Mouse (Mus musculus) forebrain, postnatal 0 days (tissue): ENCODE measurements around the gene Rusc2. TPM values are rescaled to one million over a fixed set of nuclear protein-coding genes. Genes with fewer than 3 reads are reported as not detected.

Source experiments
- ATAC-seq: fragments of 200-750 bp; cut with Nextera tagmentation; 2 replicates; pipeline ENCODE4 v1.8.0; 2017; ENCODE audit warnings: mild to moderate bottlenecking, moderate library complexity
- DNase-seq: peaks from one replicate; pipeline ENCODE4 v3.0.0-alpha.2; 2015
- H3K27ac ChIP-seq: fragments of 300-500 bp; sonication (generic); 2 replicates; pipeline ENCODE4 v1.5.1; 2014; ENCODE audit warnings: low read depth, mild to moderate bottlenecking, antibody characterized with exemption, low read length, moderate library complexity, mixed read lengths
- H3K27me3 ChIP-seq: fragments of 300-500 bp; sonication (generic); 2 replicates; pipeline ENCODE4 v1.6.1; 2014; ENCODE audit warnings: mild to moderate bottlenecking, low read length, mixed read lengths; ENCODE audit not compliant: insufficient read depth
- H3K36me3 ChIP-seq: fragments of 300-500 bp; sonication (generic); 2 replicates; pipeline ENCODE4 v1.6.1; 2014; ENCODE audit warnings: mild to moderate bottlenecking, moderate library complexity; ENCODE audit not compliant: insufficient read depth
- H3K4me1 ChIP-seq: fragments of 300-500 bp; sonication (generic); 2 replicates; pipeline ENCODE4 v1.6.1; 2014; ENCODE audit warnings: antibody characterized with exemption; ENCODE audit not compliant: insufficient read depth
- H3K4me2 ChIP-seq: fragments of 300-500 bp; sonication (generic); 2 replicates; pipeline ENCODE4 v1.6.1; 2014; ENCODE audit warnings: low read depth, mild to moderate bottlenecking, moderate library complexity
- H3K4me3 ChIP-seq: fragments of 300-500 bp; sonication (generic); 2 replicates; pipeline ENCODE4 v1.5.1; 2014; ENCODE audit warnings: low read depth, low read length, mixed read lengths
- H3K9ac ChIP-seq: fragments of 300-500 bp; sonication (generic); 2 replicates; pipeline ENCODE4 v1.6.1; 2014; ENCODE audit warnings: mild to moderate bottlenecking
- H3K9me3 ChIP-seq: fragments of 300-500 bp; sonication (generic); 2 replicates; pipeline ENCODE4 v1.6.1; 2016; ENCODE audit warnings: low read length
- CTCF ChIP-seq: sonication (generic); IDR thresholded peaks from 2 replicates; pipeline ENCODE4 v1.5.1; 2016; ENCODE audit warnings: antibody characterized with exemption, control low read depth, low read depth
- WGBS: fragments of 180-500 bp; shearing (Covaris S2); extraction: QIAGEN DNeasy Blood & Tissue Kit; methylation state at CpG from one replicate; pipeline ENCODE4 v1.1.7; 2014; 5-methylcytosine and 5-hydroxymethylcytosine counted together
- polyA plus RNA-seq: library from polyadenylated mRNA; unstranded; fragments of >200 nt; fragmentation: Nextera tagmentation; extraction: Ambion mirVana; gene quantifications from 2 replicates; pipeline ENCODE4 v1.2.1, GENCODE M21; 2015
- total RNA-seq: library from RNA; depleted of rRNA; stranded (reverse); fragments of >200 nt; gene quantifications from 2 replicates; pipeline ENCODE4 v1.2.3, GENCODE M21; 2014

The Rusc2 gene
- total and polyA plus RNA-seq, 2 experiments from 2014 or later: 75.8 to 148 TPM

DNA sequence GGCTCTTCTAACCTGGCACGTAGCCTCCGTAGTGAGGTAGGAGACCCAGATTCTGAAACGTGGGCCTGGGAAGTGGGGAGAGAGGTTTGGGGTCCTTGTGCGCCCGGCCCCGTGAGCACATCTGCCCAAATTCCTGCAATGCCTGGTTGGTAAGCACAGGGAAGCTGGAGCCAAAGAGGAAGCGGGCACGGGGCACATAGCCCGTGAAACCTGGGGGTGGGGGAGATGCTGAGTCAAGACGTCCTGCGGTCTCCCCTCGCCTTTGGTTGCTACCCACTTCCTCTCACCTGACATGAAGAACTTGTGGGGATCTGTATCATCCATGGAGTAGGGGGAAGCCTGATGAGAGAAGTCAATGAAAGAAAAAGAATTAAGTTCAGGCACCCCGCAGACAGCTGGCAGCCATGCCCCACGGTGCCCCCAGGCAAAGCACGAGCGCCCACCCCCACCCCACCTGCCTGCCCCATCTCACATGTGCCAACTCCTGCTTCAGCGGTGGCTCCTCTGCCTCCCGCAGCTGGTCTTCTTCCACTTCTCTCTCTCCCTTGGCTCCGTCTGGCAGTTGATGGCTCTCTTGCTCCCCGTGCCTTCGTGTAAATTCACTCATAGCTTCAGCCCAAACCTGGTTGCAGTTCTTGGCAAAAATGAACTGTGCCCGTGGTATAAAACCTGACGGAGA lies 45.9 kb downstream of the Rusc2 start:
- no peak for TF ChIP-seq CTCF
- no peak for DNase-seq
- Histone ChIP-seq H3K4me1 (no peaks in the 10 kb centered on the region), H3K9me3 (no peaks in the 10 kb centered on the region), H3K9ac (no peak overlapping the region), H3K27me3 (no peaks in the 10 kb centered on the region), H3K4me2 (no peak overlapping the region), H3K36me3 (peaks cover 47% of the 10 kb centered on the region), H3K27ac (no peak overlapping the region), H3K4me3 (no peak overlapping the region)
- peak; percentile 10; the same call in 1 of the 2 replicates for ATAC-seq
- WGBS: 27% methylated on average over 23 of the region's 23 CpGs

DNA sequence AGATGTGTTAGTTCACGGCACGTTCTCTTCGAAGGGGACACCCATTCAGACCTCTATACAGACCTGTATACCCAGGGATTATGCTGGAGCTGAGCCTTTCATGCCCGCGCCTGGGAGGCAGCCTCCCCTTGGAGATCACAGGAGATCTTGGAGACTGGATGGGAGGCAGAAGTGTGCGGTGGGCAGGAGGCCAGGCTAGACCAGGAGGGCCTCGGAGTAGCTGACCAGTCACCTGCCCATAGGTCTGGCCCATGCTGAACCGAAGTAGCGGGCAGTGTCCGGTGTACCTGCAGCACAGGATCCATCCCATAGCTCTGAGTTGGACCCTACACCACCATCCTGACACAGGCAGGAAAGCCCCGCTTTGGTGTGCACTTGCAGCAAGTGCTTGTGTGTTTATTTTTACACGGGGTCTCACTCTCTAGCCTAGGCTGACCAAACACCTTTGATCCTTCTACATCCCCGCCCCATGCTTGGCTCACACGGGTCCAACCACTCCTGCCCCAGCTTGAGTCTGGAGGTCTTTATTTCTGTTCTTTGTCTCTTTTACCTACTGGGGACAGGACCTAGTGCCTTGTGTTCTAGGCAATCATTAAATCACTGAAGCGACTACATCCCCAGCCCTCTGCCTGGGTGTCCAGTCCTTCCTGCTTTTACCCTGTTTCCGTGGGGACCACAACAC lies 46.5 kb downstream of the Rusc2 start:
- Histone ChIP-seq H3K9me3 (no peaks in the 10 kb centered on the region), H3K27me3 (no peaks in the 10 kb centered on the region), H3K4me3 (no peak overlapping the region), H3K36me3 (peaks cover 40% of the 10 kb centered on the region), H3K9ac (0 out of 2 replicates have a peak overlapping the region, but pooled peaks have one; percentile 6), H3K27ac (no peak overlapping the region), H3K4me1 (no peaks in the 10 kb centered on the region), H3K4me2 (no peak overlapping the region)
- ATAC-seq (peak; percentile 4; the same call in 1 of the 2 replicates), DNase-seq (peak; percentile 30)
- TF ChIP-seq CTCF: no peak
- 28% methylated on average over 16 of the region's 16 CpGs for WGBS

DNA sequence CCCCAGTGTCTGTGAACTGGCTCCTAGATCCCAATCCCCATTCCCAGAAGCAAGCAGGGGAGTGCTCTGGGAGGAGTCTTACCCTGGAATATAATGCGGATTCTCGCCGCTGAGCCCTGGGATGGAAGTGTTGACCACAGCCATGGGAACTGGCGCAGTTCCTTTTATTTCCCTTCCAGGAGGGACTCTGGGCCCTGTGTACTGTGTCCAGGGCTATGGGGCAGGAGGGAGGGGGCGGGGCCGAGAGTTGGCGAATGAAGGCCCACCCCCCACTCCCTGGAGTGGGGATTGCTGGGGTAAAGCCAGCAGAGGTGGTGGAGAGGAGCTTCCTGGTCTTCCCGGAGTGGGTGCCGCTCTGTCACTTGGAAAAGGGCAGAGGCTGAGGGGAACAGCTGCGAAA lies 47.2 kb downstream of the Rusc2 start, which contains the start of gene Fam166b:
Fam166b (minus strand) TSS at position 189 of the 400 bp plus-strand sequence.
- peak; percentile 27; the same call in 1 of the 2 replicates for ATAC-seq

DNA sequence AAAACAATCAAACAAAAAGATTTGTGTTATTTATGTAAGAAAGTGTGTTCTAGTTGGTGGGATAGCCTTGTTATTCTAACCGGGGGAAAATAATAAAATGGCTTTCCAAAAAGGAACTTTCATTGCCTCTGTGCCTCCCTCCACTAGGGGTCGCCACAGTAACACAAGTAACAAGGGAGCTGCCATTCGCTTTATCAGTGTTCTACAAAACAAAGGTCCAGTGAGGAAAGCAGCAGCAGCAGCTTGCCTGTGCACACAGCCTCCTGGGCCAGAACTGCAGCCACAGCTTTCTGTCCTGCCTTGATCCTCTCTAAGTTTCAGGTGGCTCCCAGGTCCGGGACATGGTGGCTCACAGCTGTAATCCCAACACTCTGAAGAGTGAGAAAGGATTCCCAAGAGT lies 49.9 kb downstream of the Rusc2 start:
- 0% methylated on average over 4 of the region's 4 CpGs for WGBS
- peak; percentile 88 for DNase-seq
- no peaks in the 10 kb centered on the region for H3K9me3 ChIP-seq
- H3K9ac ChIP-seq: no peak overlapping the region
- H3K27ac ChIP-seq: peak overlapping the region; percentile 54
- TF ChIP-seq CTCF: peak; percentile 93
- ATAC-seq: peak; percentile 66
- no peaks in the 10 kb centered on the region for H3K4me1 ChIP-seq
- H3K4me3 ChIP-seq: no peak overlapping the region
- H3K4me2 ChIP-seq: no peak overlapping the region
- no peaks in the 10 kb centered on the region for H3K27me3 ChIP-seq
- peaks cover 6% of the 10 kb centered on the region for H3K36me3 ChIP-seq

More for the DNA sequence above, 47.2 kb downstream of the Rusc2 start, which contains the start of gene Fam166b:
- H3K36me3 ChIP-seq: peaks cover 34% of the 10 kb centered on the region
- no peaks in the 10 kb centered on the region for H3K27me3 ChIP-seq
- no peak for DNase-seq
- no peaks in the 10 kb centered on the region for H3K9me3 ChIP-seq
- H3K4me3 ChIP-seq: no peak within 1 kb of the TSS
- H3K9ac ChIP-seq: peak within 1 kb of the TSS; percentile 6; the same call in 1 of the 2 replicates
- TF ChIP-seq CTCF: no peak
- no peak within 1 kb of the TSS for H3K27ac ChIP-seq
- H3K4me2 ChIP-seq: no peak within 1 kb of the TSS
- WGBS: 14% methylated on average over 10 of the region's 10 CpGs
- no peaks in the 10 kb centered on the region for H3K4me1 ChIP-seq

- TF ChIP-seq CTCF: no peak
- H3K9me3 ChIP-seq: no peaks in the 10 kb centered on the region
- no peaks in the 10 kb centered on the region for H3K4me1 ChIP-seq
- DNase-seq (no peak), ATAC-seq (no peak)
- no peaks in the 10 kb centered on the region for H3K27me3 ChIP-seq
- no peak overlapping the region for H3K4me2 ChIP-seq
- H3K9ac ChIP-seq: no peak overlapping the region
- H3K27ac ChIP-seq: no peak overlapping the region
- no peak overlapping the region for H3K4me3 ChIP-seq
- WGBS: 72% methylated on average over 1 of the region's 1 CpGs
- no peaks in the 10 kb centered on the region for H3K36me3 ChIP-seq
Measured at GRCm38 (mm10) chr4:43432832-43433231, 51.1 kb downstream of the Rusc2 start.

GRCm38 (mm10) chr4:43441639-43442038 lies 59.9 kb downstream of the Rusc2 start, which contains the start of gene Tesk1:
Gene Tesk1, plus strand, starts transcription at chr4:43441939.
- DNase-seq (no peak), ATAC-seq (peak; percentile 0; the same call in 1 of the 2 replicates)
- Histone ChIP-seq H3K36me3 (peaks cover 12% of the 10 kb centered on the region), H3K4me1 (peaks cover 7% of the 10 kb centered on the region), H3K4me3 (peak within 1 kb of the TSS; percentile 88), H3K27me3 (no peaks in the 10 kb centered on the region), H3K9me3 (no peaks in the 10 kb centered on the region), H3K4me2 (peak within 1 kb of the TSS; percentile 82), H3K9ac (peak within 1 kb of the TSS; percentile 87), H3K27ac (peak within 1 kb of the TSS; percentile 91)
- TF ChIP-seq CTCF: no peak
- WGBS: 23% methylated on average over 4 of the region's 4 CpGs

- Histone ChIP-seq H3K9me3 (no peaks in the 10 kb centered on the region), H3K4me1 (peaks cover 7% of the 10 kb centered on the region), H3K4me3 (peak overlapping the region; percentile 88), H3K27ac (peak overlapping the region; percentile 91), H3K4me2 (peak overlapping the region; percentile 82), H3K36me3 (peaks cover 16% of the 10 kb centered on the region), H3K9ac (peak overlapping the region; percentile 87), H3K27me3 (no peaks in the 10 kb centered on the region)
- peak; percentile 95 for ATAC-seq
- peak; percentile 96 for TF ChIP-seq CTCF
- DNase-seq: peak; percentile 100
- WGBS: under 1% methylated on average over 33 of the region's 33 CpGs
Measured at GRCm38 (mm10) chr4:43442044-43442443, 60.3 kb downstream of the Rusc2 start.
